Mouse (Mus musculus) lung, adult 2 months (tissue): ENCODE data around the gene P2ry2.

Experiments
- CTCF ChIP-seq: fragments of 200-500 bp; IDR thresholded peaks from 2 replicates; pipeline ENCODE4 v1.5.1; 2011; ENCODE audit warnings: mild to moderate bottlenecking, low read length, control low read depth; ENCODE audit not compliant: insufficient read depth
- POLR2A ChIP-seq: fragments of 200-500 bp; IDR thresholded peaks from 2 replicates; pipeline ENCODE4 v1.6.1; 2011; ENCODE audit warnings: low read depth, mild to moderate bottlenecking, control low read depth, low read length, borderline replicate concordance; ENCODE audit errors: extremely low read depth

DNA sequence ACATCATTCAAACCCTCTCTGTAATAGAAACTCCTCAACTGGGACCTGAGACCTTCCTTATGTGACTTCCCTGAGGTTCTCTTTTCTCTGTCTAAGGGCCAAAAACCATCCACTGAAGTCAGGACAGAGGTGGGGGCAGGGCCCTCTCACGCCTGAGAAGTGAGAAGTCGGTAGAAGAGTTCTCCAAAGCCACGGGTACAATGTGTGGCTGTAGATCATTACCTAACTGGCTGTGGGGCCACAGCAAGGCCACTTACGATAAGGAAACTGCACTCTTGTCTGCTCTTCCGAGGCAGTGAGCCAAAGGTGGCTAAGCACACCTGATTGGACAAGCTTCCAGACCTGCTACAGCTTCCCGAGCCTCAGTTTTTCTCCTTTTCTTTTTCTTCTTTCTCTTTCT is 16.8 kb upstream of the P2ry2 start:
- TF ChIP-seq CTCF = no peak
- no peak for TF ChIP-seq POLR2A
